Mouse (Mus musculus) c-Kit-negative CD71-positive TER-119-positive erythroid progenitor cells, embryonic 14.5 days (primary cell): ENCODE measurements around the gene Gm11127.
"Not testable (repeated sequence)": the region's sequence is repeated elsewhere in the genome, so short reads cannot be mapped to it uniquely, and the experiment has no call there.

ENCODE experiments used
- DNase-seq: peaks from one replicate; pipeline ENCODE4 v3.0.0-alpha.2; 2013; ENCODE audit warnings: low read depth, low spot score

Gm11127 gene

DNA sequence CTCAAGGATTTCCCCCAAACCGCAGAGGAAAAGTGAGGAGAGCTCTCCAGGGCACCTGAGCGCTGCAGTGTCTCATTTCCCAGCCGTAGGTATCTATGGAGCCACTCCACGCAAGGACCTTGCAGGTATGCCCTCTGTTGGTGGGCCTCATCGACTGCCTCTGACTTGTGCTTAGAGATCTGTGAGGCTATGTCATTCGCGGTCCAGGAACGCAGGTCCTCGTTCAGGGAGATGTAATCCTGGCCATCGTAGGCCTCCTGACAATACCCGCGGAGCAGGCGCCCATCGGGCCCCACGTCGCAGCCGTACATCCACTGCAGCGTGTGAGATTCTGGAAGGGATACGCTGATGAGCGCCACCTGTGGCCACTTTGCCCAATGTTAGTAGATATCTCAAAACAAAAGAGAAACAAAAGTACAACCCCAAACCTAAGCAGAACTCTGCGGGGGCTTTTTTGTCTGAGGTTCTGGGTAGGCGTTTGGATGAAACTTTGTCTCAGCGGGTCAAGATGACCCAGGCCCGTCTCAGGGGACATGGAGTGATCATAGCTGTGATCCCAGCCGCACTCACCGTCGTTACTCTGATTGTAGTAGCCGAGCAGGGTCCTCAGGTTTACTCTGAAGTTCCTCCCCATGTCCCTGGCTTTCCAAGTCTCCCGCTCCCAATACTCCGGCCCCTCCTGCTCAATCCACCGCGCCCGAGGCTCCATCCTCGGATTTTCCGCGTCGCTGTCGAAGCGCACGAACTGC lies 26.4 kb downstream of the Gm11127 start:
- not testable (repeated sequence) for DNase-seq

DNA sequence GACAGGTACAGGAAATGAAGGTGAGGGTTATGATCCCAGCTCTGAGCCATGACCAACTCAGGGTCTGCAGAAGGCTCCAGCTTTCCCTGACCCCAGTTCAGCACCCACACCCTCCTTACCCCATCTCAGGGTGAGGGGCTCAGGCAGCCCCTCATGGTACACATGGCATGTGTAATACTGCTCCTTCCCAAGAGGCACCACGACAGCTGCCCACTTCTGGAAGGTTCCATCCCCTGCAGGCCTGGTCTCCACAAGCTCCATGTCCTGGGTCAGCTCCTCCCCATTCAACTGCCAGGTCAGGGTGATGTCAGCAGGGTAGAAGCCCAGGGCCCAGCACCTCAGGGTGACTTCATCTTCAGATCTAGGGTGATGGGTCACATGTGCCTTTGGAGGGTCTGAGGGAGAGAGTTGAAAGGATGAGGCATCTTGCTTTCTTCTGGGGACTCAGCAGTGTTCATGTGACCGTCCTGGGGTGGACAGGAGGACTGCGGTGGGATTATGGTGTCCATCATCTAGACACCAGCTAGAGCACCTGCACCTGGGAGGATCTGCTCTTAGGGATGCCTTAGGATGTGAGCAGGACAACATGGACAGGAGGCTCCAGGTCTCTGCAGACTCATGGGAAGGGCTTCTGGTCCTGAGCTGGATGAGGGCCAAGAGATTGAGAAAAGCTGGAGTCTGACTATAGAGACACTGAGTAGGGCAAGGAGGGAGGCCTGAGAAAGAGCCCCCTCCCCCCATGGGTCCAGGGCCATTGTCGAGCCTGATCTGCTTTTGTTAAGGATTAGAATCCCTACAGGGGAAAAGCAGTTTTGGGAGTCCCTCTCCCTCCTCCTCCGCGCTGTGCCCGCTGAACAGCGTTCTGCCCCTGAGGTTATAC lies 27.2 kb downstream of the Gm11127 start:
- not testable (repeated sequence) for DNase-seq

DNA sequence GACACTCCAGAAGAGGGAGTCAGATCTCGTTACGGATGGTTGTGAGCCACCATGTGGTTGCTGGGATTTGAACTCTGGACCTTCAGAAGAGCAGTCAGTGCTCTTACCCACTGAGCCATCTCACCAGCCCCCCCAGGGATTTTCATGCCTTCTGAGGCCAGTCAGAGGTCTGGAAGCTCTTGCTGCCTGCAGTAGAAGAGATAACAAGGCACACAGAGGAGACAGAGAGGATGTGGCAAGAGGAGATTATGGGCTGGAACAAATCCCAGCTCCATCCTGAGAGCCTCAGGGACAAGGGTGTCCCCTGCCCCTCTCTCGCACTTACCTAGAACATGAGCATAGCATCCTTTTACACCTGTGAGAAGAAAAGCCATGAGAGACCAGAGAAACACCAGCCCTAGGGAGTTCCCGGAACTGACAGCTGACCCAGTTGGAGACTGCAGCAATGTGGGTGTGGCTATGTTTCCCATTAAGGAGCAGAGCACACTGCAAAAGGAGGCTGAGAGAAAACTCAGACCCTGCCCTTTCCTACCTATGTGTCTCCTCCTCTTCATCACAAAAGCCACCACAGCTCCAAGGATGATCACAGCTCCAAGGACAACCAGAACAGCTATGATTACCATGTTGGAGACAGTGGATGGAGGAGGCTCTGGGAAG lies 28.0 kb downstream of the Gm11127 start:
- DNase-seq = not testable (repeated sequence)

DNA sequence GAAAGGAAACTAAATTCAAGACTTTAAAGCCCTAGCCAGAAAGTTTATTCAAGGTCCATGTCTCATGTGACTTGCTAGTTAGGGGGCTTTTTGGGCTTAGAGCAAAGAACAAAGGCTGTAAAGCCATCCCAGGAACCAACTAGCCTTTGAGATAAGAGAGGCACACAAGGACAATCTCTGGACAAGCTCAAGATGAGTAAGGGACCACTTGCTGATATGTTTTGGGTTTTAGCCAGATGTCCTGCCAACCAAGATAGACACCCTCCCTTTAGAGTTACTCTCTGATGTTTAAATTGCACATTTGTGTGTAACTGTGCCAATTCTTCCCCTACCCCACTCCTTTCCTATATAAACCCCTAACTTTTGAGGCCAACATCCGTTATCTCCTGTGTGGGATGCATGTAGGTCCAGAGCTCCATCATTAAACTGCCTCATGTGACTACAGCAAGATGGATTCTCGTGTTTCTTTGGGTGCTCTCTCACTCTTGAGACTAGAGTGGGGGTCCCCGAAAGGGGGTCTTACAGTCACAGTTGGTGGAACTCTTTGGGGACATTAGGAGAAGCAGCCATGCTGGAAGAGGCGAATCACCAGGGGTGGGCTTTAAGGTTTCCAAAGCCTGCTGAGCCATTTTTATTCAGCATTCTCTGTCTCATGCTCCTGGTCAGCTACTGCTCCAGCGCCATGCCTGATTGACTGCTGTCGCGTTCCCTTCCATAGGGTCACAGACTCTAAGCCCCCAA lies 29.1 kb downstream of the Gm11127 start:
- DNase-seq = no peak

DNA sequence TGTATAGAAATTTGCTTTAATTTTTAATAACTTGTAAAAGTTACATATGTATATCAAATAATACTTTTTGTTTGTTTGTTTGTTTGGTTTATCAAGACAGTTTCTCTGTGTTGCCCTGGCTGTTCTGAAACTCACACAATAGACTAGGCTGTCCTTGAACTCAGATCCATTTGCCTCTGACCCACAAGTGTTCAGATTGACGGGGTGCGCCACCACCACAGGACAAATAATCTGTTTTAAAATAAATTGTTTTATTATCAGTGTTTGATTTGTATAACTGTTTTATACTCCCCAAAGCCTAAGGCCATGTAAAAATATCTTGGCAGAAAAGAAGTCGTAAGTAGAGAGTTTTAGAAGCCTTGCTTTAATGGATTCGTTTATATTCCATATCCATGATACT lies 30.5 kb downstream of the Gm11127 start:
- DNase-seq = no peak

DNA sequence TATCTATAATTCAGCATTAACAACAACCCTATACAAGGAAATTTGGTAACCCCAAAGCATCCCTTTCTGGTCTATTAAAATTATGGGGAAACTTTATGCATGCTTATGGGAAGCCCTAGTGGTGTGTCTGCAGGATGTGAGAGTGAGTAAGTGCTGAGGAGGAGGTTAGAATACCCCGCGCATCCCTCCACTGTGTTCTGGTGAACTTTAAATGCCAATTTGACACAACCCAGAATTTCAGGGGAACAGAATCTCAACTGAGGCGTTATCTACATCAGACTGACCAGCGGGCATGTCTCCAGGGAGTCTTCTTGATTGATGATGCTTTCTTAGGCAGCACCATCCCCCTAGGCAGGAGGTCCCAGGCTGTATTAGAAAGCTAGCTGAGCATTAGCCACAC lies 32.3 kb downstream of the Gm11127 start:
- DNase-seq = no peak

DNA sequence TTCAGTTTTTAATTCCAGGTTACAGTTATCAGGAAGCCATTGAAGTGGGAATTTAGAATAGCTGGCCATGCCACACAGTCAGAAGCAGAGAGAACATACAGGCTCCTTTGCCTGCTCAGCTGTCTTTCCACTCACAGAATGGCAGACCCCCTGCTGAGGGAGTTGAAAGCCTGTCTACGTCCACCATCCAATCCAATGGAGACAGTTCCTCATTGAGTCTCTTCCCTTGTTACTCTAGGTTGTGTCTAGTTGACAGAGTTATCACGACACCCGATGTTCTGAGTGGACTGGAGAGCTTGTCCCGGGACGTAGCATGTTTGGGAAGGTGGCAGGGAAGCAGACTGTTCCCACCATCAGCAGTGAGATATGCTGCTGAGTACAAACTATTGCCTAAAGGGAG lies 33.0 kb downstream of the Gm11127 start:
- DNase-seq = no peak

DNA sequence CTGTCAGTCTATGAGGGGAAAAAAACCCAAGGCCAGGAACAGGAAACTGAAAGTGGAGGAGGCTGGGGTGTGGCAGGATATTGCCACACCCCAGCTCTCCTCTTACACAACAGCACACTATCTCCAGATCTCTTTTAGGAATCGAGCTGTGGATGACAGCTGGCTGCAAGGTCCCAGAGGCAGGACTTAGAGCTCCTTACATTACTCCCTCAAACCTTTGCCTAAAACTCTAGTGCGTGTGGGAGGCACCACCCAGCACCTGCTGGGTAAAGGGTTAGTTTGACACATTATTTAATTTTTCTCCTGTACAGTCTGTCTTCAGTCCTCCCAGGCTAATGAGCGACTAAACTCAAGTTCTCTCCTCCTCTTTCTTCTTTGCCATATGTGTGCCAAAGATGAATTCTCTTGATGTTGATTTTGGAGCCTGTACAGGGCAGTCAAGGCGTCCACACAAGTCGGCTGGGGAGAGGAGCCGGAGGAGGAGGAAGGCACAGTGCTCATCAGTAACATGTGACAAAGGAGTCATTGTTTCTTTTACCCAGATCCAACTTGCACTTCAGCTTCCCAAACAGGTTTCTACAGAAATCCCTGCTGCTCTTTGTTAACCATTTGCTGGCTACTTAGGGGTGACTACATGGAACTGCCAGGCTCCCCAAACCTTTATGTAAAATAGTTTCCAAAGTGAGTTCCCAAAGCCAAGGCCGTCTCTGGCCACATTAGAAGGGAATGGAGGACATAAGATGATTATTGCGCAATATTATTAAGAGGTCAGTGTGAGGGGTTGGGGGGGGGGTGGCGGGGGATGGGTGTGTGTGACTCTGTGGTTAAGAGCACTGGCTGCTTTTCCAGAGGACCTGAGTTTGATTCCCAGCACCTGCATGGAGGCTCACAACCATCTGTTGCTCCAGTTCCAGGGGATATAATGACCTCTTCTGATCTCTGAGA lies 34.2 kb downstream of the Gm11127 start:
- no peak for DNase-seq

DNA sequence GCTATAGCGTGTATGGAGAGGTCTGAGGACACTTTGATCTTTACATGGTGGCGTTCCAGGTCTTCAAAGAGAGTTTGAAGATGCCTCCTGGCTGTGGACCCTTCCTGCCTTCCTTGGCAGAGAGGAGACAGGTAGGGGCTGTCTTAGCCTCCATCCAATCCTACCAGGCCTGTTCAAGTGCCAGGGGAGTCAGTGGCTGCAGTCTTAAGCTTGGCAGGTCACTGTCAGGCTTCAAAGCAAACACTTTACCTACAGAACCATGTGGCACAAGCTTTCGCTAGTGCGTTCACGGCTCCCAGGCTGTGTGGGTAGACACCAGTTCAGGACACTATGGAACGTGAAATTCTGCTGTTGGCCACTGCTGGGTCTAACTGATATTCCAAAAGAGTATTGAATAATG lies 35.2 kb downstream of the Gm11127 start:
- no peak for DNase-seq

DNA sequence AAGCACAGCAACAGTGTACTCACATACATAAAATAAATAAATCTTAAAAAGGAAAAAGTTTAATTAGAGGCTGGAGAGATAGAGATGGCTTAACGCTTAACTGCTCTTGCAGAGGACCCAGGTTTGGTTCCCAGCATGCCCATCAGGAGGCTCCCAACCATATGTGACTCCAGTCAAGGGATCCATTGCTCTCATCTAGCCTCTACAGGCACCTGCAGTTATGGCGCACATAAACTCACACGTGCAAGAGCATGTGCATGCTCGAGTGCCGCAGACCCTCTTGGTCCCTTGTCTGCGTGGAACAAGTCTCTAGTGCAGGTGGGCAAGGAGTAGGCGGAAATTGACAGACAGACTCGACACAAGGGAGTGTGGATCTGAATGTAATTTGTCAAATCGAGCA lies 36.1 kb downstream of the Gm11127 start:
- no peak for DNase-seq

DNA sequence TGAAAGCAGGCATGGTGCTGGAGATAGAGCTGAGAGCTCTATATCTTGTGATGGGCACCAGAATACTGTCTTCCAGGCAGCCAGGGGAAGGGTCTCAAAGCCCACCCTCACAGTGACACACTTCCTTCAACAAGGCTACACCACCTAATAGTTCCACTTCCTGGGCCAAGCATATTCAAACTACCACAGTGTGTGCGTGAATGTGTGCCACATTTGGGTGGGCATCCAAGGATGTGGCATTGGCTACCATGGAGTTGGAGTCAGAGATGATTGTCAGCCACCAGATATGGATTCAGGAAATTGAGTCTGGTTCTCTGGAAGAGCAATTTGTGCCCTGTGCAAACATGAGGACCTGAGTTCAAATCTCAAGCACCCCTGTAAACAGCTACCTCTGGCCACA lies 36.9 kb downstream of the Gm11127 start:
- DNase-seq = no peak

DNA sequence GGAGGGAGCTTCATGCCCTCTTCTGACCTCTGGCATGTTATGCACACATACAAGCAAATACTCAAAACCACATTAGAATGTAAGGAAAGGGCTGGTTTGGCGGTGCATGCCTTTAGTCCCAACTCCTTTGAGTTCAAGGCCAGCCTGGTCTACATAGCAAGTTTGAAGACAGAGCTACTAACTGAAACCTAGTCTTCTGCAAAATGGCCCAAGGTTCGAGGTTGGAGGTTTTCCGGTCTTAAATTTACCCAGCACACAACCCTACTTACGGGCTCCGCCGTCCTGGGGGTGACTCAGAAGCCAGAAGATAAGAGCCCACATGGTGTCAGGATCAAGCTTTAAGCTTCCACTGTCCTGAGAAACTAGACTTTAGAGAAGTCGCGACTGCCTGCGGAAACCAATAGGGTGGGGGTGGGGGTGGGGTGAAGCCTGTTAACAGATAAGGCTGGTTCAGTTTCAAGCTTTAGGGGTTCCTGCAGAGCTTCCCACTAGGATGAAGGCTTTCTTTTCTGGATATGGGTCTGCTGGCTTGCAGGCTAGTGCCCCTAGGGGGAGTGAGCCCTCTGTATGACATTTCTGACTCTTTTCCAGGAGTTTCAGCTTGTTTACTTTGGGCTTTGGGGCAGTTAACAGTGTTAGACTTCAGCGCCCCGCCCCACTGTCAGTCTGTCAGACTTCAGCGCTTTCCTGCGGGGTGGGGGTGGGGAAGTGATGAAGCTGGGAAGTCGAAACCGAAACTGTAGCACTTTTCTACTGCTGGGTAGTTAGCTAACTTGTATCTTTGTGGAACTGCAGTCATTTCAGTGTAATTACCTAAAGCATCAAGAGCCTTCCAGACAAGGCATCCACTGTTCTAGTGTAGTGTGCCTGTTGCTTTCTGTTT lies 37.7 kb downstream of the Gm11127 start, which contains the start of gene H2-T24:
TSS of gene H2-T24 (minus strand) at position 370 of the 883 bp plus-strand sequence.
- DNase-seq = no peak

DNA sequence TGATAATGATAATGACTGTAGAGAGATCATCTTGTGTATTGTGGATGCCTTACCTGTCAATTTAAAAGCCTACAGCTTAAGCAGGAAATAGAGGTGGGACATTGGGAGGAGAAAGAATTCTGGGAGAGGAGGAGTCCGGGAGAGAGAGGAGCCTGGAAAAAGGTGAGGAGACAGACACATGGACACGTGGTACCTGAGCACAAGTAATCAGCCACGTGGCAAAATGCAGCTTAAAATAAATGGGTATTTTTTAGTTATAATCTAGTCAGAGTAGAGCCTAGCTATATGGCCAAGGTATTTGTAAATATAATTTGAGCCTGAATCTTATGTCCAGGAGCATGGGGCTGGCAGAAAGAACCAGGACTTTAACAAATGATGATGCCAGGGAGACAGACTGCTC lies 38.7 kb downstream of the Gm11127 start:
- DNase-seq = no peak

DNA sequence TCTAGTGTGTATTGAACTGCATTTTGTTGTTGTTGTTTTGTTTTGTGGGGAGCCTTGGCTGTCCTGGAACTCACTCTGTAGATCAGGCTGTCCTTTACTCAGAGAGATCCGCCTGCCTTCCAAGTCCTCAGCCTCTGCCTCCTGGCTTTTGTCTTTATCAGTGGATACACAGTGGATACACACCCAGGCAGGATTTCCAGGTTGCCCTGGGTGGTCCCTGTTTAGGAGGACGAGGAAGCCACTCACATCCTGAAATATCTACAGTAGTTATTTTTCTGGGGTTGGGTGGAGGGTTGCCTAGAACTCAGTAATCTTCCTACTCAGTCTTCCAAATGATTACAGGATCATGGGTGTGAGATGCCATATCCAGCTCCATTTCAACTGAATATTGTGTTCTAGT lies 39.2 kb downstream of the Gm11127 start:
- DNase-seq = no peak

DNA sequence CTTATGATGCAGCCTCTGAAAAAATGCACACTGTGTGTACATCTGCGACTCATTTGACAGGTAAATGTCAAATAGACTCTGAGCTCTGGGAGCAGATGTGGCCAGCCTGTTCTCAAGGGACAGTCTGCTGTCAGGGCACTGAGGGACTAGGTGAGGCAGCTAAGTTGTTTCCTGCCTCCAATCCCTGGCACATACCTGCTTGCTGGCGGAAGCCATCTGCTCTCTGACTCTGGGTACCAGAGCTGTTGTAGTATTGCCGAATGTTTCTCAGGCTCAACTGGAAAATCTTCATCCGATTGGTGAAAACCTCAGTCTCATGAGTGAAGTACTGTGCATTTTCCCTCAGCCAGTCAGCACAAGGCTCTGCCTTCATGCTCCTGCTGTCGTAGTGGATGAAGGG lies 41.1 kb downstream of the Gm11127 start:
- no peak for DNase-seq

DNA sequence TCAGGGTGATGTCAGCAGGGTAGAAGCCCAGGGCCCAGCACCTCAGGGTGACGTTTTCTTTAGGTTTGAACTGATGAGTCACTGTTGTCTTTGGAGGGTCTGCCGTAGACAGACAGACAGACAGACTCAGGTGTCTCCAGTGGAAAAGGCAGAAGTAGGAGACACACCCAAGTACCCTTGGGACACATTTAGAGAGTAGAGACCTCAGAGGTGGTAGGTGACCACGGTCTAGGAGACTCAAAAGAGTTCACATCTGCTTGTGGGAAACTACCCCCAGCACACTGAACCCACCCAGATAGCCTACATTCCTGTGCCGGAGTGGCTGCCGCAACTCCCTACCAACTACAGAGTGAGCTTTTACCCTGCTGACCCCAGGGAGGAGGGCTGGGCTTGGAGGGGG lies 43.2 kb downstream of the Gm11127 start:
- DNase-seq = no peak
